Mouse (Mus musculus): ENCODE results near the gene Mier1.

Gene Mier1

DNA sequence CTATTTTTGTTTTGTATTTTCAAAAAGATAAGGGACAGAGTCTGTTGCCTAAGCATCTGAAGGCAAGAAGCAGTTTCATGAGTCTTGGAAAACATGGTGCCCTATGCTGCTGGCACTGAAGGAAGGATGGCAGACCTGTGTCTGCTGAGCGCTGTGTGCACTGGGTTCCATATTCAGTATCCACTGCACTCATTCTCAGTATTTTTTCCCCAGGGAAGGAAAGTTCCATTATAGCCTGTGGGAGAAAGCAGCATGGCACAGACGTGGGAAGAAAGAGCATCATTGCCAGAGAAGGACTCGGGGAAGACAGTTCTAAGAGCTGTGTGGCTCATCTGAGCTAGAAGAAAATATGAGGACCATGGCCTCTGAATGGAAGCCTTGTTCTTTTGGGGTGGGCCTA, 57.1 kb downstream of the Mier1 start:
- no peak for DNase-seq

DNA sequence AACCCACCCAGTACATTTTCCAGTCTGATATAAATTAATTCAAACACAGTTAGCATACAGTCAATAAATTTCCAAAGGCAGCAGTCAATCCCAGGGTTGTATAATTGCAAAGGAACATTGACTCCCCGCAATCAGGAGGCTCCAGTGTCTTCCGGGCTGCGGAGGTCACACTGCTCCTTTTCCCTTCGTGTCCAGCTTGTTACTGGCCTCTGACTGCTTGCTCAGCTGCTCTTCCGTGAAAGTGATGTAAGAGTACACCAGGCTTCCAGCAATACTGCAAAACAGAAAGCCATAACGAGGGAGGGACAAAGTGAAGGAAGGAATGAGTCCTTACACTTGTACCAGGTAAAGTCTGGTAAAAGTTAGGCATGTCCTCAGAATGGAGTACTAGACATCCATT, 59.3 kb downstream of the Mier1 start:
- no peak for DNase-seq

- peak; percentile 8 for DNase-seq
These were observed 59.8 kb downstream of the Mier1 start for GRCm38 (mm10) chr4:103174001-103174400.

DNA sequence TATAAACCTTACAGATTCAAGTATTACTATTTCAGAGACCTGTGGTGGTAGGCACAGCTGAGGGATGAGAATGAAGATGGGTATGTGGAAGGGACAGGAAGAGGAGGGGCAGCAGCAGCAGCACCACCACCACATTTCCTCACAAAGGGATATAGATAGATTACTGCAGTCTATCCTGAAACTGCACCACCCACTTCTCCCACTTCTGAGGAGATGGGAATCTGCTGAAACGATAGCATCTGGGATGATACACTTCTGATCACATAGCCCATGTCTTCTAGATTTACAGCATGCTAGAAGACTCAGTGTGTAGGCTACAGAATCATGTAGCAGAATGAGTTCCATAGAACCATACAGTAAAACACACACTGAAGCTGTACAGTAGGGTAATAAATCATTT, 63.5 kb downstream of the Mier1 start:
- no peak for DNase-seq

- DNase-seq = no peak
These were observed 64.6 kb downstream of the Mier1 start for GRCm38 (mm10) chr4:103178635-103179318.

DNA sequence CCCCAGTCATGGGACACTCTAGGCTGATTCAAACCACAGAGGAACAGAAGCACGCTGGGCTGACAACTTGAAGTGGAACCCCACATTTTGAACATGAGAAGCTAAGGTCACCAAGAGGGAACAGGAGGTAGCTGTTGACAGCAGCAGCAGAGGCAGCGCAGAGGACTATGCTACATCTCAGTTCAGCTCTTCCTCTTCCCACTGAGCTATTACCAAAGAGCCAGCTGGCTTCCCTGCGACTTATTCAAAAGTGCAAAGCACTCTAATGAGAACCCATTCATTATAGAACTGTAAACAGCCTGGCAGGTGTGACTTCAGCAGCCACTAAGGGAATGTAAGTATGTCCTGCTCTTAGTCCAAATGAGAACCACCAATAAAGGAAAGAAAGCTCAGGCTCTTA, 65.4 kb downstream of the Mier1 start:
- no peak for DNase-seq

- DNase-seq = no peak
These were observed 66.2 kb downstream of the Mier1 start for GRCm38 (mm10) chr4:103180300-103180888.

- no peak for DNase-seq
These were observed 74.8 kb downstream of the Mier1 start for GRCm38 (mm10) chr4:103188786-103189640.

DNA sequence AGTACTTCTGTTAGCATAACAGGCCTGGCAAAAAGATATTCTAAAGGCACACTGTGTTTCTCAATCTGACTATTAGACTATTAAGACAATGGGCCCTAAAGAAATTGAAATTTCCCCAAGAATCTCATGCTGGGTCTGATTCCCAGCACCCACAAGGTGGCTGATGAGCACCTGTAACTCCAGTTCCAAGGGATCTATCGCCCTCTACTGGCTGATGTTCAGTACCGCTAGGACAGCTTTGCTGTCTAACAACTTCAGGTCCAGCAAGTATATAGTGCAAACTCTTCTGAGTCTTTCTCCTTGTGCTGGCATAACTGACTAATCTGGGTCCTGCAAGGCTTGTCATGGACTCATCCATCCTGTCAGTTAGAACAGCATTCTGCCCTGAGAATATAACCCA, 78.2 kb downstream of the Mier1 start:
- DNase-seq = no peak

GRCm38 (mm10) chr4:103197401-103197800, 83.2 kb downstream of the Mier1 start:
- no peak for DNase-seq

DNA sequence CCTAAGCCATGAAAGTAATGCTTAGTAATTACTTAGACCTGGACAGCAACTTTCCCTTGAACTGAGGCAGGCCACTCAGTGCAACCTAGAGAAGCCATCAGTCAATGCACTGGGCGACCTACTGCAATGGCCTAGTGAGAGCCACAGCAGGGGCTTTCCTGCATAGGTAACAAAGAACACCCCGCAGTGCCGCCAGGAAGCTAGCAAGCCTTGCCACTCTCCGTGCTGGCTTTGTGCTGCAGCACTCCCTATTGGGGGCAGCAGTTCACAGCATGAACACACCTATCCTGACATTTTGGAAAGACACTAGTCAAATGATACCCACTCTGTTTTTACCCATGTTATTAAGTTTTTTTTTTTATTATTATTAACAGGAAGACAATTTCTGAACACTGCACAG, 84.9 kb downstream of the Mier1 start:
- DNase-seq = no peak

- no peak for DNase-seq
These were observed 85.9 kb downstream of the Mier1 start for GRCm38 (mm10) chr4:103200046-103200445.

DNA sequence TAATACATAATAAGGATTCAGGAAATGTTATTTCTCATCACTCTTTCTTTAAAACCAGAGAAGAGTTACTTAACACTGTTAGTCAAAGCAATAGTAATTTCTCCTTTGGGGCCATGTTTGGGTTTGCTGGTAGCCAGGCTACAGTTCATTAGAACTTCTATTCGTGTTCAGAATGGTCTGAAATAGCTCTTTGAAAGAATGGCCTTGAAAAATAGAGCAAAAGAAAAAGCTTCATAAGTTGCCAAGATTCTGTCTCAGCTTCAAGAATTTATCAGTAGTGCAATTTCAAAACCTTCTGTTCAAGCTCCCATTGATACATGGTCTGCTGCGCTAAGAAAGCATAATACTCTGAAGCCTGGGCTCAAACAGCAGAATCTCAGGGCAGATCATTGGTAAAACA, 89.5 kb downstream of the Mier1 start:
- no peak for DNase-seq

- DNase-seq = no peak
These were observed 94.4 kb downstream of the Mier1 start for GRCm38 (mm10) chr4:103208553-103208952.

DNA sequence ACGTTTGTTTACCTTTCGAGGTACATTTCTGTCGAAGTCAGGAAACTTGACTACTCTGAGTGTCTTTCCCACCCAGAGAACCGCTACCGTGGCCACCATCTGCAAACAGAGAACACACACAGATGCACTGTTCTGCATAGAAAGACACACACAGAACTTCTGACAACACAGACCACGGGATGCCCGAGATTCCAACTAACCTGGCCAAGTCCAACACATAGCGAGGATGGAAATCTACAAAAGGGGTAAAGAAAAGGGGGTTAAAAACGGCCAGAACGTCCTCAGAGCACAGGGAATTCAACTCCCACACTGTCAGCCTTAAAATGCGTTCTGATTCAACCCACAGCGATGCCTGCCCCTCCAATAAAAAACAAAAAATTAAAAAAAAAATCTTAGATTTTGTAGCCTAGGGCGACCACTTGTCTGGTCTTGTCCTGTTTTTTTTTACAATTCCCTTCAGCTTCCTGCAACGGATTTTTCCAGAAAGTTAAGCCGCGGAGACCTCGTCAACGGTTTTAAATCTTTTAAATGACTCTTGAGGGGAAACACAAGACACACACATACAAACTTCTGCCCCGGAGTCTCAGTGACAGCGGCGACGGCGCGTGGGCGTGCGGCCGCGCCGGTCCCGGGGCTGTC, 99.8 kb downstream of the Mier1 start:
- no peak for DNase-seq

GRCm38 (mm10) chr4:103214498-103214924, 100.3 kb downstream of the Mier1 start:
- peak; percentile 74 for DNase-seq

All from cerebellum, adult 11-12 months (tissue).